Mouse (Mus musculus) embryonic fibroblast, embryonic 13.5 days (primary cell): ENCODE measurements around the gene AI854703.

Source experiments
- CTCF ChIP-seq: IDR thresholded peaks from 2 replicates; pipeline ENCODE4 v1.5.1; 2011; ENCODE audit warnings: mild to moderate bottlenecking, control low read depth, low read length, moderate library complexity, borderline replicate concordance; ENCODE audit not compliant: insufficient read depth
- POLR2A ChIP-seq: IDR thresholded peaks from 2 replicates; pipeline ENCODE4 v1.6.1; 2011; ENCODE audit warnings: low read depth, mild to moderate bottlenecking, control low read depth, low read length, moderate library complexity

- TF ChIP-seq CTCF = no peak
- no peak for TF ChIP-seq POLR2A
These were observed 11.4 kb downstream of the AI854703 start for GRCm38 (mm10) chr6:48637811-48638500.
